Mouse (Mus musculus) bone marrow macrophage, adult 2 months (primary cell): ENCODE measurements at regions not wholly inside any gene's neighbourhood (a gene's known extent, or its start where the extent isn't known, plus 50 kb on each side); places are given as distances from the start of the nearest gene placed in this dataset.
"Not testable (repeated sequence)": the region's sequence is repeated elsewhere in the genome, so short reads cannot be mapped to it uniquely, and the experiment has no call there.

Experiments used
- H3K27ac ChIP-seq: 2 replicates; pipeline ENCODE4 v1.5.1; 2012; ENCODE audit warnings: low read depth, low read length; ENCODE audit not compliant: insufficient read depth
- H3K4me1 ChIP-seq: 2 replicates; pipeline ENCODE4 v1.6.1; 2012; ENCODE audit warnings: low read length; ENCODE audit not compliant: control insufficient read depth, insufficient read depth
- H3K4me3 ChIP-seq: 2 replicates; pipeline ENCODE4 v1.5.1; 2012; ENCODE audit warnings: mild to moderate bottlenecking, low read length, moderate library complexity; ENCODE audit not compliant: insufficient read depth
- CTCF ChIP-seq: IDR thresholded peaks from 2 replicates; pipeline ENCODE4 v1.5.1; 2012; ENCODE audit warnings: low read depth, mild to moderate bottlenecking, low read length, moderate library complexity
- POLR2A ChIP-seq: IDR thresholded peaks from 2 replicates; pipeline ENCODE4 v1.6.1; 2012; ENCODE audit warnings: mild to moderate bottlenecking, low read depth, low read length, borderline replicate concordance

DNA sequence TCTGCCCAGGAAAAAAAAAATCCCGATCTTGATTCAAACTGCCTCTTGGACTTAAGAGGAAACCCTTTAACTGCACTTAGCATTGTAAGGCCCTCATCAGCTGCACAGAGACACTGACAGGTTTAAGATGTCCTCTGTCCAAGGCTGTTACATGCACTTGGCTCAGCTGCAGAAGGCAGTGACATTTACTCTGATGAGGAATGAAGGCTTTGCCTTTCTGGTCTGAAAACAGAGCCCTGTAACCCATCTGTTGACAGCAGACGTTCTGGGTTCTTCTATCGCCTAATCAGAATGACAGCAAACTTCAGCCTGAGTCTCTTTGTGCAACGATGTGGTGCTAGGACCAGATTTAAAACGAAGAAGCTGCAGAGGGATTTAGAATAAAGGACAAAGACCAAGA, 246.9 kb upstream of the Ercc4 start:
- no peak for TF ChIP-seq CTCF
- TF ChIP-seq POLR2A: no peak
- no peak overlapping the region for H3K4me3 ChIP-seq

DNA sequence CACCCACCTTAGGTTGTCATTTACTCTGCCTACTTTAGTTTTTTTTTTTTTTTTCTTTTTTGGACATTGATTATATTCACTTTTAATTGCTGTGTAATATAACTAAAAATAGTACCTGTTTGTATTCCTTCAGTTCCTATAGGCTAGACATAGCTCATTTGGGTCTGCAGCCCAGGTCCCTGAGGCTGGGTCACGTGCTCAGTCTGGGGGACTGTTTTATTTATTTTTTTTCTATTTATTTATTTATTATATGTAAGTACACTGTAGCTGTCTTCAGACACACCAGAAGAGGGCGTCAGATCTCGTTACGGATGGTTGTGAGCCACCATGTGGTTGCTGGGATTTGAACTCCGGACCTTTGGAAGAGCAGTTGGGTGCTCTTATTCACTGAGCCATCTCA, 231.2 kb upstream of the Ercc4 start:
- not testable (repeated sequence) for H3K4me1 ChIP-seq, H3K4me3 ChIP-seq, H3K27ac ChIP-seq

More for the DNA sequence above, 246.9 kb upstream of the Ercc4 start:
- Histone ChIP-seq H3K4me1 (no peaks in the 10 kb centered on the region), H3K27ac (no peak overlapping the region)

DNA sequence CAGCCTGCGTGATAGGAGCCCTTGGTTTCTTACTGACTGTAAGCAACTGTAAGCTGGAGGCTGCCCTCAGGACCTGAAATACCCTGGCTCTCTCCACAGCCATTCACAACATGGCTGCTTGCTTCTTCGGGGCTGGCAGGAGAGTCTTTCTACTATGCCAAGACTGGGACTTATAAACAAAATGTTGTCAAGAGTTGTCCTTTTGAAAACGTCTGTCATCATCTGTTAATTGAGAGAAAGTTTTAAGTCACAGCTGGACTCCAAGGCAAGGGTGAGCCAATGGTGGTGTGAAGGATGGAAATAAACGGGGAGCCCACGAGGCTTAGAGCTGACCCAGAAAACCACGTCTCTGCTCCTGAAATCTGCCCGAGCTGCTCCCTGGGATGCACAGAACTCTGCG, 229.5 kb upstream of the Ercc4 start:
- Histone ChIP-seq H3K4me1 (no peaks in the 10 kb centered on the region), H3K4me3 (no peak overlapping the region), H3K27ac (no peak overlapping the region)
- TF ChIP-seq CTCF (no peak), POLR2A (no peak)

- no peak overlapping the region for H3K27ac ChIP-seq
- no peaks in the 10 kb centered on the region for H3K4me1 ChIP-seq
- no peak for TF ChIP-seq POLR2A
- no peak for TF ChIP-seq CTCF
- H3K4me3 ChIP-seq: no peak overlapping the region
These were observed 229.0 kb upstream of the Ercc4 start for GRCm38 (mm10) chr16:12880481-12880880.

- H3K4me1 ChIP-seq: no peaks in the 10 kb centered on the region
- H3K4me3 ChIP-seq: no peak overlapping the region
- H3K27ac ChIP-seq: no peak overlapping the region
- TF ChIP-seq CTCF (no peak), POLR2A (no peak)
These were observed 226.8 kb upstream of the Ercc4 start for GRCm38 (mm10) chr16:12882690-12883089.

- no peak for TF ChIP-seq POLR2A
- TF ChIP-seq CTCF: no peak
- H3K4me3 ChIP-seq: no peak overlapping the region
- no peak overlapping the region for H3K27ac ChIP-seq
- no peaks in the 10 kb centered on the region for H3K4me1 ChIP-seq
These were observed 224.9 kb upstream of the Ercc4 start for GRCm38 (mm10) chr16:12884556-12884955.

DNA sequence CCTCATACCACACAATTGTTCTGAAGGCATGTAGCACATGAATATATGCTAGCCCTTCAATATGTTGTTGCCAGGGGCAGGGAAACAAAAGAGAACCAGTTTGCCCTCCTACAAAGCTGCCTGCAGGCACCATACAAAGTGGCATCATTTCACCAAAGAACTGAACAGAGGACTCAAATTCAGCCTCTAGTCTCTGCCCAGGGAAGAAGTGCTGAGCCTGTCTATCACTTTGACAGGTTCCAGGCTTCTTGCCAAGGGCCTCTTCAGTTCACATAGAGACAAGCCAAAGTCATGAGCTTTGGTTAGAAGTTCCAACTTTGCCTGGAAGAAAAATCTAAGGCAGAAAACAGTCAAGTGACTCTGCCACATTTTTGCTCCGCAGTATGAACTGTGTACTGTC, 223.4 kb upstream of the Ercc4 start:
- no peak overlapping the region for H3K4me3 ChIP-seq
- no peaks in the 10 kb centered on the region for H3K4me1 ChIP-seq
- TF ChIP-seq CTCF (no peak), POLR2A (no peak)
- no peak overlapping the region for H3K27ac ChIP-seq

GRCm38 (mm10) chr16:12887381-12887780, 222.1 kb upstream of the Ercc4 start:
- no peak for TF ChIP-seq POLR2A
- no peak for TF ChIP-seq CTCF

DNA sequence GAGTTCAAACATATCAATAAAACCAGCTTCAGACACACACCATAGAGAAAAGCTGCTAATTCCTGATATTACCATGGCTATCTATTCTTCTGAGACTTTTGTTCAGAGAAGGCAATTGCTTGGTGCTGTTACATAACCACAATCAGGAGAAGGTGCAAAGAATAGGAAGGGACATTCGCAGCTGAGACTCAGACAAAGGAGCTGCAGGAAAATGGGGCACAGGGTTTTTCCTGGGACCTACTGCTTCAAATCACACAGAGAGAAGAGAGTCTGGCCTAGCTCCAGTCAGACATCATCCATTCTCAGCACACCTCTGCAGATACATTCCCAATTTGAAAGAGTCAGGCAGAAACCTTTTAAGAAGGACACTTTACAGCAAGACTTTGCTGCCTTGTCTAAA, 219.4 kb upstream of the Ercc4 start:
- no peaks in the 10 kb centered on the region for H3K4me1 ChIP-seq
- H3K27ac ChIP-seq: no peak overlapping the region
- no peak overlapping the region for H3K4me3 ChIP-seq
- TF ChIP-seq POLR2A: no peak
- TF ChIP-seq CTCF: no peak

More at GRCm38 (mm10) chr16:12887381-12887780, 222.1 kb upstream of the Ercc4 start:
- Histone ChIP-seq H3K4me3 (no peak overlapping the region), H3K27ac (no peak overlapping the region), H3K4me1 (no peaks in the 10 kb centered on the region)

GRCm38 (mm10) chr16:12890545-12890944, 218.9 kb upstream of the Ercc4 start:
- H3K4me1 ChIP-seq: no peaks in the 10 kb centered on the region
- no peak overlapping the region for H3K4me3 ChIP-seq
- TF ChIP-seq CTCF (no peak), POLR2A (no peak)
- no peak overlapping the region for H3K27ac ChIP-seq

GRCm38 (mm10) chr16:12892658-12893305, 216.7 kb upstream of the Ercc4 start:
- TF ChIP-seq CTCF (no peak), POLR2A (no peak)
- no peaks in the 10 kb centered on the region for H3K4me1 ChIP-seq
- no peak overlapping the region for H3K27ac ChIP-seq
- no peak overlapping the region for H3K4me3 ChIP-seq
